Mouse (Mus musculus) stomach, postnatal 0 days (tissue): Measurements from ENCODE around the gene Urgcp. TPM values are rescaled to one million over a fixed set of nuclear protein-coding genes. Genes with fewer than 3 reads are reported as not detected.

Experiments used
- ATAC-seq: fragments of 200-750 bp; cut with Nextera tagmentation; 2 replicates; pipeline ENCODE4 v1.8.0; 2017; ENCODE audit not compliant: low FRiP score, low TSS enrichment
- DNase-seq: peaks from one replicate; pipeline ENCODE4 v3.0.0-alpha.2; 2016; ENCODE audit warnings: low spot score
- H3K27ac ChIP-seq: fragments of 300-500 bp; sonication (generic); replicated peaks from 2 replicates; pipeline ENCODE4 v1.5.1; 2014; ENCODE audit warnings: mild to moderate bottlenecking, control low read depth
- H3K27me3 ChIP-seq: fragments of 300-500 bp; sonication (generic); 2 replicates; pipeline ENCODE4 v1.6.1; 2014; ENCODE audit warnings: low read length; ENCODE audit not compliant: control insufficient read depth, insufficient read depth
- H3K36me3 ChIP-seq: fragments of 300-500 bp; sonication (generic); 2 replicates; pipeline ENCODE4 v1.6.1; 2014; ENCODE audit warnings: low read length, mixed read lengths; ENCODE audit not compliant: control insufficient read depth, insufficient read depth
- H3K4me1 ChIP-seq: fragments of 300-500 bp; sonication (generic); replicated peaks from 2 replicates; pipeline ENCODE4 v1.6.1; 2014; ENCODE audit warnings: antibody characterized with exemption; ENCODE audit not compliant: control insufficient read depth, insufficient read depth
- H3K4me2 ChIP-seq: fragments of 300-500 bp; sonication (generic); replicated peaks from 2 replicates; pipeline ENCODE4 v1.6.1; 2014; ENCODE audit warnings: low read depth, mild to moderate bottlenecking, control low read depth, moderate library complexity
- H3K4me3 ChIP-seq: fragments of 300-500 bp; sonication (generic); 2 replicates; pipeline ENCODE4 v1.5.1; 2014; ENCODE audit warnings: low read depth, low read length, control low read depth
- H3K9ac ChIP-seq: fragments of 300-500 bp; sonication (generic); 2 replicates; pipeline ENCODE4 v1.6.1; 2014; ENCODE audit warnings: mild to moderate bottlenecking, low read length, control low read depth, mixed read lengths
- H3K9me3 ChIP-seq: fragments of 300-500 bp; sonication (generic); 2 replicates; pipeline ENCODE4 v1.6.1; 2016; ENCODE audit warnings: low read length; ENCODE audit not compliant: control insufficient read depth
- CTCF ChIP-seq: IDR thresholded peaks from 2 replicates; pipeline ENCODE4 v1.5.1; 2016; ENCODE audit warnings: antibody characterized with exemption, low read depth, mild to moderate bottlenecking, moderate library complexity
- EP300 ChIP-seq: optimal IDR thresholded peaks from 2 replicates; pipeline ENCODE3; 2016; ENCODE audit warnings: antibody characterized with exemption
- WGBS: fragments of 180-500 bp; shearing (Covaris S2); extraction: QIAGEN DNeasy Blood & Tissue Kit; methylation state at CpG from one replicate; pipeline ENCODE4 v1.1.7; 2014; 5-methylcytosine and 5-hydroxymethylcytosine counted together
- polyA plus RNA-seq: library from polyadenylated mRNA; unstranded; fragments of >200 nt; fragmentation: Nextera tagmentation; extraction: Ambion mirVana; gene quantifications from 2 replicates; pipeline ENCODE4 v1.2.1, GENCODE M21; 2015

Gene Urgcp
- polyA plus RNA-seq, 1 experiment from 2014 or later, result 14.1 TPM

DNA sequence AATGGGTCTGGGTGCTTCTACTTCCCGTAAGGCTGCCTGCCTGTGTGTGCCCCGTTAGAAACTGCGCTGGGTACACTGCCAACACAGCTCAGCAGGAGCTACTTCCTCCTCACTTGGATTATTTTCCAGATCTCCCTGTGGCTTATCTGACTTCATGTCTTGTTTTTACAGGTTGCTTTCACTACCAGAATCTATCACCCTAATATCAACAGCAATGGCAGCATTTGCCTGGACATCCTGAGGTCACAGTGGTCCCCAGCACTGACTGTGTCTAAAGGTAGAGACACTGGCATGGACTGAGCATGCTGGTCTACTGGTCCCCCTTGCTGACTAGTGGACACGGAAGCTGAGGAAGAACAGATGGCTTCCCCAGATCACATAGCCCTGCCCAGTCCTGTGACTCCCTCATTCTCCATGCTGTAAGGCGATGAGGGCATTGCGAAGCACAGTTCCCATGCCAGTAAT, 17.9 kb upstream of the Urgcp start:
- no peak overlapping the region for H3K4me3 ChIP-seq
- H3K4me2 ChIP-seq, result no peak overlapping the region
- no peak overlapping the region for H3K9ac ChIP-seq
- TF ChIP-seq EP300 (no peak), CTCF (no peak)
- no peak for DNase-seq
- no peak for ATAC-seq
- WGBS, result 94% methylated on average over 6 of the region's 6 CpGs
- no peaks in the 10 kb centered on the region; the same call in 1 of the 2 replicates for H3K36me3 ChIP-seq
- H3K27me3 ChIP-seq, result no peaks in the 10 kb centered on the region
- no peaks in the 10 kb centered on the region for H3K4me1 ChIP-seq
- no peaks in the 10 kb centered on the region for H3K9me3 ChIP-seq
- no peak overlapping the region for H3K27ac ChIP-seq

- H3K27ac ChIP-seq, result no peak overlapping the region
- H3K36me3 ChIP-seq, result no peaks in the 10 kb centered on the region; the same call in 1 of the 2 replicates
- H3K4me1 ChIP-seq, result no peaks in the 10 kb centered on the region
- WGBS, result 77% methylated on average over 2 of the region's 2 CpGs
- peak; percentile 64 for TF ChIP-seq CTCF
- no peak for TF ChIP-seq EP300
- H3K4me2 ChIP-seq, result no peak overlapping the region
- no peak for DNase-seq
- H3K4me3 ChIP-seq, result no peak overlapping the region
- no peaks in the 10 kb centered on the region for H3K27me3 ChIP-seq
- no peak for ATAC-seq
- H3K9me3 ChIP-seq, result no peaks in the 10 kb centered on the region
- no peak overlapping the region; the same call in 1 of the 2 replicates for H3K9ac ChIP-seq
These were observed 16.3 kb upstream of the Urgcp start for GRCm38 (mm10) chr11:5778481-5778880.

GRCm38 (mm10) chr11:5766019-5766418, 3.8 kb upstream of the Urgcp start:
- ATAC-seq (no peak), DNase-seq (no peak)
- Histone ChIP-seq H3K9me3 (no peaks in the 10 kb centered on the region), H3K4me1 (no peaks in the 10 kb centered on the region), H3K27ac (no peak overlapping the region), H3K27me3 (no peaks in the 10 kb centered on the region), H3K4me2 (no peak overlapping the region), H3K36me3 (peaks cover 9% of the 10 kb centered on the region; the same call in 1 of the 2 replicates), H3K4me3 (no peak overlapping the region), H3K9ac (no peak overlapping the region)
- TF ChIP-seq CTCF (no peak), EP300 (no peak)
- WGBS, result 77% methylated on average over 6 of the region's 6 CpGs

GRCm38 (mm10) chr11:5762633-5762982, 432 bp upstream of the Urgcp start:
- Histone ChIP-seq H3K9me3 (no peaks in the 10 kb centered on the region), H3K27me3 (no peaks in the 10 kb centered on the region), H3K4me3 (peak overlapping the region; percentile 70), H3K36me3 (no peaks in the 10 kb centered on the region), H3K4me2 (peak overlapping the region; percentile 69), H3K9ac (peak overlapping the region; percentile 86), H3K27ac (peak overlapping the region; percentile 98), H3K4me1 (no peaks in the 10 kb centered on the region)
- 15% methylated on average over 6 of the region's 6 CpGs for WGBS
- TF ChIP-seq EP300 (no peak), CTCF (no peak)
- ATAC-seq (no peak), DNase-seq (no peak)

GRCm38 (mm10) chr11:5753755-5754154, 8.4 kb downstream of the Urgcp start:
- no peak overlapping the region for H3K4me3 ChIP-seq
- H3K4me2 ChIP-seq, result no peak overlapping the region
- ATAC-seq, result no peak
- H3K4me1 ChIP-seq, result no peaks in the 10 kb centered on the region
- H3K27ac ChIP-seq, result no peak overlapping the region
- no peaks in the 10 kb centered on the region for H3K36me3 ChIP-seq
- 92% methylated on average over 2 of the region's 2 CpGs for WGBS
- 0 out of 2 replicates have a peak, but pooled peaks cover 4% of the 10 kb centered on the region for H3K9me3 ChIP-seq
- DNase-seq, result no peak
- H3K9ac ChIP-seq, result no peak overlapping the region
- no peaks in the 10 kb centered on the region for H3K27me3 ChIP-seq
- TF ChIP-seq EP300, result no peak
- TF ChIP-seq CTCF, result no peak

DNA sequence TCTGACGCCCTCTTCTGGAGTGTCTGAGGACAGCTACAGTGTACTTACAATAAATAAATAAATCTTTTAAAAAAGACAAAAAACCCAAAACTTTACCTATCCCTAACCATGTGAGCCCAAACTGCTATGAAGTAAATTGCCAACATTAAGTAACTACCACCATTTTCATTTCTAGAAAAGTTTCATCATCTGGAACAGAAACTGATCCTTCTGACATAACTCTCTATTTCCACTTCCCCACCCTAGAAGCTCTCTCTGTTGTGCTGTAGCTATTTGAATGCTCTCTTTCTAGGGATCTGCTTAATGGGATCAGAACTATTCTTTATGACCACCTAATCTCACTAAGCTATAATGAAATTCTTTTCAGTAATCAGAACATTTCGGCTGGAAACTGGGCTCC, 17.2 kb downstream of the Urgcp start:
- ATAC-seq, result no peak
- no peak for DNase-seq
- 77% methylated on average over 2 of the region's 2 CpGs for WGBS
- Histone ChIP-seq H3K27me3 (no peaks in the 10 kb centered on the region), H3K4me1 (no peaks in the 10 kb centered on the region), H3K9ac (no peak overlapping the region), H3K4me2 (no peak overlapping the region), H3K4me3 (no peak overlapping the region), H3K9me3 (no peaks in the 10 kb centered on the region), H3K27ac (no peak overlapping the region), H3K36me3 (no peaks in the 10 kb centered on the region)
- TF ChIP-seq CTCF, result no peak
- TF ChIP-seq EP300, result no peak
